Mouse (Mus musculus) adrenal gland, adult (tissue): ENCODE measurements around the gene Greb1.

Experiments
- DNase-seq, 2 experiments: peaks; one replicate each; pipeline ENCODE4 v3.0.0; 2022 to 2023; ENCODE audit warnings: low spot score in 1 of 2; ENCODE audit not compliant: inconsistent age in 2 of 2

Gene Greb1

DNA sequence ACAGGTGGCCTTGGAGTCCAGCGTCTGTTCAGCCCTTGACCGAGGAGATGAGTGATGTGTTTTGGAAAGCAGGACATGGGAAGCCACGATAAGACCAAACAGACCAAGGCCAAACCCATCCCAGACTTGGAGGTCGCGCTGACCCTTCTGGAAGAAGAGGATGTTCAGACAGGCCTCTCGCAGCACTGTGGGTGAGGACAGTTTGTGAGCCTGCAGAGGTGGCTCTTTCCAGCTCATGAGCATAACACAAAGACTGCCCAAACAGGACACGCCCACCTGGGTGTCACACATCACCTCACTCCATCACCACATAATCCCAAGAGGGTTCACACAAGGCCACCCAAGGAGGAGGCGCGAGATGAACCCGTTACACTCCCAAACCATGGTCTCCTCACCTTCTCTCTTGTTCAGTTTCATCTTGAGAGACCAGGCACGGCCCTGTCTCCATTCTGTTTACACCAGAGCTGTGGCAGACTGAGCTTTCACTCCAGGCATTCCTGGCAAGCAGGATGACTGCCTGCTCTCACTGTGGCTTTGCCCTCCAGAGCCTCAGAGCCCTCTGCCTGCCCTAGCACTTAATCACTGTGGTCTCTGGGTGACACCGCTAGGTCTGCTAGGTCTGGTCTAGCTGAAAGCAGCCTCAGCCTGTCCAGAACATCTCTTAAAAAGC is 35.8 kb downstream of the Greb1 start:
- DNase-seq: peak; percentile 92 to 94

- peak in 1 of 2 experiments; percentile 60 for DNase-seq
These were observed 36.9 kb downstream of the Greb1 start for GRCm38 (mm10) chr12:16763649-16764422.

DNA sequence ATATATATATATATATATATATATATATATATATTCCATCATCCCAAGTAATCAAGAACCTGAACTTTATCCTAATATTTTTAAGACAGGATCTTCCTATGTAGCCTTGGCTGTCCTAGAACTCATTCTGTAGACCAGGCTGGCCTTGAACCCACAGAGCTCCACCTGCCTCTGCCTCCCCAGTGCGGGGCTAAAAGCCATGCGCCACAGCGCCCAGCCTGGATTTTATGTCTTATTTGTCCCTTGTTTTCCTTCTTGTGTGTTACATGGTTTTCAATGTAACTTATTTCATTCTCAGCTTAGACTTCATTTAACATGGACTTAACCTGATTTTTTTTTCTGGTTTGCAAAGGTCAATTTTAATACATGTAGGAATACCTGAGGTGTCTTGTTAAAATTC is 39.2 kb downstream of the Greb1 start:
- no peak for DNase-seq

- peak in 1 of 2 experiments; percentile 70 for DNase-seq
These were observed 40.4 kb downstream of the Greb1 start for GRCm38 (mm10) chr12:16760246-16760645.

DNA sequence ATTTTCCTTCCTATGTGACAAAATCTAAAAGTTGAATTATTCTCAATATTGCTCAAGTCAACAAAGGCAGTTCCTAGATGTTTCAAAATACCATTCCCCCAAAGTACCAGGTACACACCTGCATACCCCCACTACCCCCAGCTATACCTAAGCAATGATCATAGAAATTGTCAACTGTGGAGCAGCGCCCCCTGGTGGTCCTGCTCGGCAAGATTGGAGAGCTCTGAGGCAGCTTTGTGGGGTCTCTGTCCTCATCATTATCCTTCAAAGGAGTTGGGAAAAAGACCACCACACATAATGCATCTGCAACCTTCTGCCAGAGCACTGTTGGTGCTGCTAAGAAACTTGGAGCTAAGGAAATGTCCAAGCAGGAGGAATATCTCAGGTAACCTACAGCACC is 46.4 kb downstream of the Greb1 start:
- peak; percentile 58 to 84 for DNase-seq

GRCm38 (mm10) chr12:16753555-16753954 is 47.1 kb downstream of the Greb1 start:
- DNase-seq: peak in 1 of 2 experiments; percentile 19

GRCm38 (mm10) chr12:16753110-16753509 is 47.6 kb downstream of the Greb1 start:
- peak in 1 of 2 experiments; percentile 69 for DNase-seq

GRCm38 (mm10) chr12:16752236-16752840 is 48.3 kb downstream of the Greb1 start:
- peak; percentile 29 to 73 for DNase-seq

DNA sequence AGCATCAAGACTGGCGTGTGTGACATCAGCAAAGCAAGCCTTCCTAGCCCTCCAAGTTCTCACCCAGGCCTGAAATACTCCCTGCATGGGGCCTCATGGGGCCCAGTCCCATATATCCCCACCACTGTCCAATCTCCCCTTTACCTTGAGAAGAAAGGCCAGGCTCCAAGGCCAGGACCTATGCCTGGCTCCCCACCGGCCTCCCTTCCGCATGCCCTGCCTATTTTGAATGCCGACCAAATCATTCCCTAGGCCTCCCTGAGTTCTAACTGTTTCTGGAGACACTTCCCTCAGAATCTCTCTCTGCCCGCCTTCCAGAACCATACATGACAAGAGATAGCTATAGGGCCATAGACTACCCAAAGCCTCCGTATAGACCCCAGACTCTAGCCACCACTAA is 49.1 kb downstream of the Greb1 start:
- peak; percentile 26 to 56 for DNase-seq

- peak; percentile 61 to 77 for DNase-seq
These were observed 60.6 kb downstream of the Greb1 start for GRCm38 (mm10) chr12:16740059-16740458.

DNA sequence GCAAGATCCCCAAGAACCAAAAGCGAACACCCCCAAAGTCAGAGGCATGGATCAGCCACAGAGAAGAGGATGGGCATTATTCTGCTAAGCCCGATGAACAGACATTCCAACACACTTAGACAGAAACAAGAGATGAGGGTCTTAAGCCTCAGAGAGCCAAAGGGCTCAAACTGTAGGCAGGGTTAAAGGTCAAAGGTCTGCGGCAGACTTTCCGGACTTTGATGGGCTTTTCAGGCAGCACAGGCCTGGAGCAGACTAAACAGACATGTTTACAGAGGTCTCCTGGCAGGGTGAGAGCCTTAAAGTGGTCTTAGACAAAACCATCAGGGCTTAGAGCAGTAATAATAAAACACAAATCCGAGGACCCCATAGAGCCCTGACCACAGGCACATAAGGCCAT is 63.4 kb downstream of the Greb1 start:
- no peak for DNase-seq

DNA sequence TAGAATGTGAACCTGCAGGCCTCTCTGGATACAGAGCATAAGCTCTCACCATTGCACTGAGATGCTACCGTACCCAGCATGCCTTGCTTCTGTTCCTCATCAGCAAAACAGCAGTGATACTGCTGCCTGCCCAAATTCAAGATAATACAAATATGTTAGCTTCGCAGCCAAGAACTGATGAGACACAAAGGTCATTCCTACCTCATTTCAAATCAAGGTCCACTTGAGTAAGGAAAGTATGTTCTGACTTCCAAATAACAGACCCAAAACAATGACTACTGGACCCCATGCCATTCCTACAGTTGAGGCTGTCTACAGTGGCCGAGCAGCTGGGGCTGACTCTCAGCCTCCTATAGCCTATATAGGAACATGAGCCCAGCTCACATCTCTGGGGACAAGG is 66.0 kb downstream of the Greb1 start:
- peak in 1 of 2 experiments; percentile 51 for DNase-seq

DNA sequence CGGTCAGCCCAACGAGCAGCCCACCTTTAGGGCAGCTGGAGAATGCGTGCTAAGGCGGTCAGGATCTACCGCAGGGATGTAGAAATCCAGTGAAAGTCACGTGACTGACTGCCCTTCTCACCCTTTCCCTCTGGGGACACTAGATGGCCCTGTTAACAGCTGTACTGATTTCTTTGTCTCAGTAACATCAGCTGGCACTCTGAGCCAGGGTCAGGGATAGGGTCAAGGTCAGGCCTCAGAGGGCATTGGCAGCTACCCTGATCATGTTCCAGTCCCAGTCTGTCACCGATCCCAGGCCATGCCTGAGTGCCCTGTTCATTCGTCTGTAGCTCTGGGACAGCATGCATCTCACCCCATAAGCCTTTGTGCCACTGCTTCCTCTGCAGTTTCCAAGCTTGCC is 66.7 kb downstream of the Greb1 start:
- DNase-seq: peak; percentile 84 to 91

DNA sequence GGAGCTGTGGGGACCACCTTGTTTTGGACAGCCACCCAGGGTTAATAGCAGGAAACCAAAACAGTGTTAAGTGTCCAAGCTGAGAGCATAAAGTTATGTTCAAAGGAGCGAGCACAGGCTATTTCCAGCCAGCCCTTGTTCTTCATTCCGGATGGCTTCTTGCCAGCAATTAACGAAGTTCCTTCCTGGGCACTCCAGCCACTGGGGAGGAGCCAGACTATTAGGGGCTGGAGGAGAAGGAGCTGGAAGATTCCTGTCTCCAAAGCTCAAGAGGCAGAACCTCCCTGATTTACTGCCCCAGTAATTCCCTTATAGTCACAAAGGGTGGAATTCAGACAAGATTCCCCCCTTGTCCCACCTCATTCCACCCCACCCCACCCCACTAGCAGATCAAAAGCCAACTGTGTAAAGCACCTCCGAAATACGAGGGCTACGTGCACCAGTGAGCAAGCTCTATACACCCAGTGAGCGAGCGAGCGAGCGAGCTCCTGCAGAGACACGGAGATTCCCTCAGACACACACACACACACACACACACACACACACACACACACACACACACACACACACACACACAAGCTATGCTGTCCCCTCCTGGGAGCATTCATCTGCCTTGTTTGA is 69.5 kb downstream of the Greb1 start:
- peak; percentile 67 to 85 for DNase-seq

GRCm38 (mm10) chr12:16730196-16730595 is 70.5 kb downstream of the Greb1 start:
- peak; percentile 88 to 93 for DNase-seq

DNA sequence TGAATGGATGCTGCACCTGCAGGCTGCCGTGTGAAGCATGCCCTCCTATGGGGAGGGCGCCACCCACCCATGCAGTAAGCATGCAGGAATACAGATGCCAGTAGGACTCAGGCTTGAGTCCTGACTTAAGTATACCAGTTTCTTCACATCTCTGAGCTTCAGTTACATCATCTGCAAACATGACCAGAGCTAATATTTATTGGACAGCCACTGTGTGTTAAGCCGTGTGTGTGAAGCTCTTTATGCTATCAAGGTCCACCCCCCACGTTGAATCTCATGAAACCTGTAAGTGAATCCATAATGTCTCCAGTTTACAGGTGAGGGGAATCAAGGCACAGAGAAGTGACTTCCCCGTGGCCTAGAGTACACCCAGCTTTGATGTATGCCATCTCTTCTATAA is 72.5 kb downstream of the Greb1 start:
- no peak for DNase-seq

DNA sequence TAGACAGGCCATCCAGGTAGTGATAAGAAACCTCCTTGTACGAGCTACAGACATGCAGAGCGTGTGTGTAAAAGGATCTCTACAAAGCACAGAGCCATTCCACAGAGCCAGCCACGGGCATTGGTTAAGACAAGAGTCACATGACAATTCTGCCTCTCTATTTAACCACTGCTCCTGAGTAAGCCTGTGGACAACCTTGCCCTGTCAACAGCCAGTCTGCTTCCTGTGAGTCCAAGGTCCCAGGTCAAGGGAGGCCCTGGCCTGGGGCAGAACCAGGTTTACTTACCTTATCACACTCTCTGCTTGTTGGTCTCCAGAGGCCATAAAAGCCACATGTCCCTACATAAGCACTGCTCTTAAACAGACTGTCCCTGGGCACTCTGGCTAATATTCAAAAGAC is 74.5 kb downstream of the Greb1 start:
- peak in 1 of 2 experiments; percentile 78 for DNase-seq

DNA sequence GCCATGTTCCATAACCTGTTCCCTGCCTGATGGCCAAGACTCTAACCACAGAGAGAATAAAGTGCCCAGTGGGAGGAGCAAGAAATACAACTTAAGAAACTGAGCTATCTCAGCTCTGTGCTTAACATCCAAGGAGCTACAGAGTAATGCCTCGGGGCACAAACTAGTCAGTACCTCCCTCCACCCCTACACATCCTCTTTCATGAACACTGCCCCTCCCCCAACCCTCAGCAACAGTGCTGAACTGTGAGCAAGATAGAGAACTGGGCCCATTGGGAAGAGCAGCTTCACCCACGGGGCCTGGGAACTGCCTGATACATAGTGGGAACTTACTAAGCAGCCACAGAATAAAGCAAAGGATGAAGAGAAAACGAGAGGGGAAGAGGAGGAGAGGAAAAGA is 77.1 kb downstream of the Greb1 start:
- no peak for DNase-seq

DNA sequence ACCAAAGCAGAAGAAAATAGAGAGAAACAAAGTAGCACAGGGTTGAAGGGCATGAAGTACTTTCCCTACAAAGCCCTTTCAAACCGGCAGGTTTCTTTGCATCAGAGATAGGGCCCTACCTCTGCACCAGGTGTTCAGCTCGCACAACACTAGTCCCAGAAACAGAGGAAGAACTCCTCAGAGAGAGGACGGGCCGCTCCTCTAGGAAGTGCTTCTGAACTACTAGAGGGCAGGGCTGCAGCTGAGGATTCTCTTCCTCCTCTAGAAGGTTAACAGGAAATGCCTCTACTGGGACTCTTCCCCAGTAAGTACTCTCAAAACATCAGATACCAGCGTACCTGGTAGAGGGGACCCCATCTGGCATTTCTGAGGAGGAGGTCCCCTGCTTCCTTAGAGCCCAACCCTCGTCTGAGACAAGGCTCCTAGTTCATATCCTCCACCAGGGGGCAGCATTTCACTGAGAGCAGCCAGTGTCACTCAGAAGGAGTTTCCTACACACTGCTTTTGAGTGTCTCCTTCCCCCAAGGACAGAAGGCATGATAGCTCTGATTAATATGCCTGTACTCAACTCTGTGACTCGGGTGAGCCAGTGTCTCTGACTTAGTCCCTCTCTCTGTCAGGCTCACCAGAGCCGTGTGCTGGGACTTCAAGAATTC is 81.9 kb downstream of the Greb1 start:
- peak; percentile 71 to 89 for DNase-seq

DNA sequence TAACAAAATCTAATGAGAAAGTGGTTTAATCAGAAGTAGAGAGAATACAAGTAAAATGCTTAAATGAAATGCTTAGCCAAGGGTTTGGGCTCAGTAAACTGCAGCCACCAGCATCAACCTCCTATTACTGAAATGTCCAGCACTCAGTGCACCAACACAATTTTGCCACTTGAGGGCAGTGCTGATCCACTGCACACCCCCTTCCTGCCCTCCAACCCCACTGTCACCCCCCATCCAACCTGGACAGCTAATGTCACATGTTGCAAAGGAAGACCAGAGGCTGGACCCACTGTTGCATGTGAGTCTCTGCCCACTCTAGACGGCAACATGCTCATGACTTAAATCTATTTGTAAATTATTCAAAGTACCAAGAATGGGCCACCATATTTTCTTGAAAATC is 83.0 kb downstream of the Greb1 start:
- DNase-seq: peak; percentile 57 to 87

DNA sequence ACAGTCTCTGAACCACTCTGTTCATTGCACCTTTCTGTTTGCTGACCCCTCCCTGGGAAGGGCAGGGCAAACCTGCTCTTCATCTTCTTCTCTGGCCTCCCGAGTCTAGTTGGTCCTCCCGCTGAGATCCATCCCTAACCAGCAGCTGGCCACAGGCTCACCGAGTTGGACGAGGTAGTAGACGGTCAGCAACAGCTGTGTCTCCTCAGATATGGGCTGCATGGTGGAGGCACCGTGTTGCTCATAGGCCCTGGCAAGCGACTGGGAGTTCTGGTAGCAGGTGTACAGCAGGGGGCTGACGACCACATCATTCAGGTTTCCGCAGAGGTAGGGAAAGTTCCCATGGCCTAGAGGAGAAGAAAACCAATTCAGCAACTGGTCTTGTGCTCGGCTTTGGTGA is 86.1 kb downstream of the Greb1 start:
- no peak for DNase-seq
